Mouse (Mus musculus): ENCODE results near the gene Zc3h10. TPM values are rescaled to one million over a fixed set of nuclear protein-coding genes. Genes with fewer than 3 reads are reported as not detected.
"Not testable (repeated sequence)": the region's sequence is repeated elsewhere in the genome, so short reads cannot be mapped to it uniquely, and the experiment has no call there.

Zc3h10 gene
- polyA plus RNA-seq, 1 experiment from 2014 or later = 14.1 TPM

DNA sequence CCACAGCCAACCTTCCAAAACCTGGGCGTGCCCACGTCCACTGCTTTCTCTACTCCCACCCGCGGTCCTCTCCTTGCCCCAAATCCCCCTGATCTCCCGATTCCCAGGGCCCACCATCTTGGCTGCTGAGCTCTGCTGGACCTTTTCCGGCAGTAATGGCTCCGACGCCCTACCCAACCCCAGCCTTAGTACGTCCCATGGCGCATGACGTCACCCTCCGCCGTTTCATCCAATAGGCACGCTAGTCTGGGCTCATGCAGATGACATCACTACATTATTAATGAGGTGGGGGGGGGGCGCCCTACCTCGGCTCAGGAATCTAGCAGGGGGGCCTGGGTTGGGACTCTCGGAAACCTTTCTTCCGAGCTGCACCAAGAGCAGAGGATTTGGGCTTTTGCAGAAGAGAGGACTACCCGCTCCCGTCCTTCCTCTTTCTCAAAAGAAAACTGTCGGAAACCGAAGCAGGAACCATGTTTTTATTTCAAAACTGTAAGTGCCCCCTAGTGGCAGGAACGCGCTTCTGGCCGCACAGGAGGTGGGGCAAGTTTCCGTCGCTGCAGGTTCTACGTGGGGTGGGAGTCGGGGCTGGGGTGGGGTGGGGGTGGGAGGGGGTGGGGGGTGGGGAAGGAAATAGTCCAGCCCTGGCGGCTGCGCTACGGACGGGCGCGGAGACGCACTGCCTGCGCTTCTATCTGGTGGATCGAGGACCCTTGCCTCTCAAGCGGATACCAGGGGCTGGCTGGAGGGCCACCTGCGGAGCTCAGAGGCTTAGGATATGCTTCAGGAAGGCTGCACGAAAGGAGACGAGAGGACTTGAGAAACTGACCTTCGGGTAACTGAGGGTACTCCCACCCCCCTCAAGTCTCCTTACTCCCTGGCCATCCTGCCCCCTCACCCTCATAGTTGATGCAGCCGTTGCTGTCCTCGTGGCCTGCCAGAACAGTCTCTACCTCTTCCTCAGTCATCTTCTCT is 53.6 kb downstream of the Zc3h10 start, which contains the start of gene Myl6:
Myl6 (minus strand) TSS at position 451 of the 972 bp plus-strand sequence.
- H3K4me3 ChIP-seq (ENCODE audit: low read depth, low read length) = peak within 1 kb of the TSS; percentile 76
- WGBS = under 1% methylated on average over 45 of the region's 45 CpGs
- no peaks in the 10 kb centered on the region for H3K9me3 ChIP-seq (ENCODE audit: control insufficient read depth, low read length)
- peak within 1 kb of the TSS; percentile 75 for H3K4me2 ChIP-seq (replicated peaks; ENCODE audit: low read depth, low read length)
- peaks cover 11% of the 10 kb centered on the region for H3K4me1 ChIP-seq (replicated peaks; ENCODE audit: control insufficient read depth, insufficient read depth, low read length)
- H3K9ac ChIP-seq (ENCODE audit: low read depth, low read length) = peak within 1 kb of the TSS; percentile 74
- peak; percentile 99 for DNase-seq (ENCODE audit: low spot score)
- ATAC-seq (ENCODE audit: low FRiP score) = peak; percentile 94
- peak within 1 kb of the TSS; percentile 80 for H3K27ac ChIP-seq (ENCODE audit: low read depth, low read length)
- H3K36me3 ChIP-seq (ENCODE audit: control insufficient read depth, insufficient read depth, low read length) = peaks cover 4% of the 10 kb centered on the region; the same call in 1 of the 2 replicates
- H3K27me3 ChIP-seq (ENCODE audit: control insufficient read depth, insufficient read depth, low read length) = no peaks in the 10 kb centered on the region; the same call in 1 of the 2 replicates

DNA sequence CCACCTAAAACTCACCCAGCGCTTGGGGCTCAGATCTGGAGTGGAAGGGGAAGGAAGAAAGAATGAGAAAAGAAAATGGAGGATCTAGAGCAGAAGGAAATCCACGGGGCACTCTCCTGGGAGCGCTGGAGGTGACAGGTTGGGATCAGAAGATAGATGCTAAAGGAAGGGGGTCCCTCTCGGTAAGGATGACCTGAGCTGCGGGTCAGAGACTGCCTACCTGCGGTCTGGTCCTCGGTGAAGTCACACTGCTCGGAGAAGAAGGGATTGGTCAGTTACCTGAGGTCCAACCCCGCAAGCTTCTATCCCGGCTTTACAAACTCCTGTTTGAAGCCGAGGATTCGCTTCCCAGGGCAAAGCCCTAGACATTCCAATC is 54.3 kb downstream of the Zc3h10 start:
- 1% methylated on average over 12 of the region's 12 CpGs for WGBS
- Histone ChIP-seq H3K9ac (ENCODE audit: low read depth, low read length) (peak overlapping the region; percentile 74), H3K4me2 (replicated peaks; ENCODE audit: low read depth, low read length) (peak overlapping the region; percentile 75), H3K27ac (ENCODE audit: low read depth, low read length) (peak overlapping the region; percentile 80), H3K4me3 (ENCODE audit: low read depth, low read length) (peak overlapping the region; percentile 76), H3K36me3 (ENCODE audit: control insufficient read depth, insufficient read depth, low read length) (peaks cover 4% of the 10 kb centered on the region; the same call in 1 of the 2 replicates), H3K9me3 (ENCODE audit: control insufficient read depth, low read length) (no peaks in the 10 kb centered on the region), H3K27me3 (ENCODE audit: control insufficient read depth, insufficient read depth, low read length) (no peaks in the 10 kb centered on the region; the same call in 1 of the 2 replicates), H3K4me1 (replicated peaks; ENCODE audit: control insufficient read depth, insufficient read depth, low read length) (peaks cover 11% of the 10 kb centered on the region)
- DNase-seq (ENCODE audit: low spot score) = no peak
- ATAC-seq (ENCODE audit: low FRiP score) = peak; percentile 39

DNA sequence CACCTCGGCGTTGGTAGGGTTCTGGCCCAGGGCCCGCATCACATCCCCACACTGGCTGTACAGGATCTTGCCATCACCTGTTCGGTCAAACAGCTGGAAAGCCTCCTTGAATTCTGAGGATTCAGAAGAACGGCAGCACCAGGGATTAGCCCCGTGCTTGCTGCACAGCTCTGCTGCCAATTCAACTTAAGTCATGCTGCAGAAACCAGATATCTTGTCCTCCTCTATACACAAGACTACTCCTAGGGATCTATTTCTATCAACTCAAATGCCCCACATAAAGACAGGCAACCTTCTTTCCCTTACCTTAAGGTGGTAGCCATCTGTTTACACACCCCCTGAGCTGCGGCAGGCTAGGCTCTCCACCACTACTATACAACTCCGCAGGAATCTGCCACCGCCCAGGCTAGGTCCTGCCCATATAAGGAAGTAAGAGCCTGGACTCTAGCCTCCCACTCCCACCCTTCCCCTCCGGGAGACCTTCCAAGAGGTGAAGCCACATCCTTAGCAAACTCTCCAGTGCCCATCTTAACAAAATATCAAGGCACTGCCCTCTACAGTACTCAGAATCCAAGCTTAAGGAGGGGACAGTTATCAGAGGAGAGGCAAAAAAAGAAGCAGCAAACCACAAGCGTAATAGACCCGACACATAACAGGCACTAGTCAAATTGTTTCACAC is 54.8 kb downstream of the Zc3h10 start:
- Histone ChIP-seq H3K4me3 (ENCODE audit: low read depth, low read length) (peak overlapping the region; percentile 76), H3K36me3 (ENCODE audit: control insufficient read depth, insufficient read depth, low read length) (peaks cover 6% of the 10 kb centered on the region), H3K27ac (ENCODE audit: low read depth, low read length) (peak overlapping the region; percentile 80), H3K4me2 (replicated peaks; ENCODE audit: low read depth, low read length) (peak overlapping the region; percentile 75), H3K27me3 (ENCODE audit: control insufficient read depth, insufficient read depth, low read length) (no peaks in the 10 kb centered on the region; the same call in 1 of the 2 replicates), H3K9ac (ENCODE audit: low read depth, low read length) (peak overlapping the region; percentile 74), H3K9me3 (ENCODE audit: control insufficient read depth, low read length) (no peaks in the 10 kb centered on the region), H3K4me1 (replicated peaks; ENCODE audit: control insufficient read depth, insufficient read depth, low read length) (peaks cover 11% of the 10 kb centered on the region)
- ATAC-seq (ENCODE audit: low FRiP score) = peak; percentile 23; the same call in 1 of the 2 replicates
- DNase-seq (ENCODE audit: low spot score) = peak; percentile 65
- WGBS = 31% methylated on average over 12 of the region's 12 CpGs

DNA sequence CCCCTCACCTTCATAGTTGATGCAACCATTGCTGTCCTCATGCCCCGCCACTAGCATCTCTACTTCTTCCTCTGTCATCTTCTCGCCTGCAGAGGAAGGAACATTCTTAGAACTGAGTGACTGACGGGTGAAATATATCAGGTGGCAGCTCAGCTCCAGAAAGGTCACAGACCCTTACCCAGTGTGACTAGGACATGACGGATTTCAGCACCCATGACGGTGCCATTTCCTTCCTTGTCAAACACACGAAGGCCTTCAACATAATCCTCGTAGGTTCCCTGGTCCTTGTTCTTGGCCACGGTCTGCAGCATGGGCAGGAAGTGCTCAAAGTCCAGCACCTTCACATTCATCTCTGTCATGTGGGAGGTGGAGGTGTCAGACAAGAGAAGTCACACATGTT is 55.5 kb downstream of the Zc3h10 start:
- H3K36me3 ChIP-seq (ENCODE audit: control insufficient read depth, insufficient read depth, low read length) = peaks cover 12% of the 10 kb centered on the region
- H3K4me3 ChIP-seq (ENCODE audit: low read depth, low read length) = peak overlapping the region; percentile 76
- H3K9me3 ChIP-seq (ENCODE audit: control insufficient read depth, low read length); H3K27me3 ChIP-seq (ENCODE audit: control insufficient read depth, insufficient read depth, low read length); DNase-seq (ENCODE audit: low spot score); H3K27ac ChIP-seq (ENCODE audit: low read depth, low read length); ATAC-seq (ENCODE audit: low FRiP score): not testable (repeated sequence)
- H3K9ac ChIP-seq (ENCODE audit: low read depth, low read length) = peak overlapping the region; percentile 74; the same call in 1 of the 2 replicates
- peaks cover 11% of the 10 kb centered on the region for H3K4me1 ChIP-seq (replicated peaks; ENCODE audit: control insufficient read depth, insufficient read depth, low read length)
- peak overlapping the region; percentile 75 for H3K4me2 ChIP-seq (replicated peaks; ENCODE audit: low read depth, low read length)
- 76% methylated on average over 6 of the region's 8 CpGs for WGBS

Other genes with a start within 250 kb of the Zc3h10 start
- gene Il23a, start 249.0 kb downstream of the Zc3h10 start, polyA plus RNA-seq (2014; fragmentation: Nextera tagmentation; extraction: Ambion mirVana) = 0.28 TPM in 1 of 2 replicates, not detected in the other
- 30.5 and 31.2 TPM in 2 replicates for gene Pan2, start 244.4 kb downstream of the Zc3h10 start, polyA plus RNA-seq (2014; fragmentation: Nextera tagmentation; extraction: Ambion mirVana)
- gene Cnpy2, start 225.3 kb downstream of the Zc3h10 start, polyA plus RNA-seq (2014; fragmentation: Nextera tagmentation; extraction: Ambion mirVana) = 229 and 245 TPM in 2 replicates
- 242 and 254 TPM in 2 replicates for gene Cs, start 210.0 kb downstream of the Zc3h10 start, polyA plus RNA-seq (2014; fragmentation: Nextera tagmentation; extraction: Ambion mirVana)
- 23.8 and 24.5 TPM in 2 replicates for gene Coq10a, start 178.8 kb downstream of the Zc3h10 start, polyA plus RNA-seq (2014; fragmentation: Nextera tagmentation; extraction: Ambion mirVana)
- 9.5 and 12.3 TPM in 2 replicates for gene Ankrd52, start 170.7 kb downstream of the Zc3h10 start, polyA plus RNA-seq (2014; fragmentation: Nextera tagmentation; extraction: Ambion mirVana)
- gene Slc39a5, start 146.5 kb downstream of the Zc3h10 start, polyA plus RNA-seq (2014; fragmentation: Nextera tagmentation; extraction: Ambion mirVana) = not detected in 2 replicates
- gene Nabp2, start 136.3 kb downstream of the Zc3h10 start, polyA plus RNA-seq (2014; fragmentation: Nextera tagmentation; extraction: Ambion mirVana) = 125 and 130 TPM in 2 replicates
- 44.2 and 44.7 TPM in 2 replicates for gene Rnf41, start 136.1 kb downstream of the Zc3h10 start, polyA plus RNA-seq (2014; fragmentation: Nextera tagmentation; extraction: Ambion mirVana)
- gene Smarcc2, start 88.5 kb downstream of the Zc3h10 start, polyA plus RNA-seq (2014; fragmentation: Nextera tagmentation; extraction: Ambion mirVana) = 126 and 170 TPM in 2 replicates
- gene Myl6, start 53.6 kb downstream of the Zc3h10 start, polyA plus RNA-seq (2014; fragmentation: Nextera tagmentation; extraction: Ambion mirVana) = 742 and 751 TPM in 2 replicates
- gene Myl6b, start 49.1 kb downstream of the Zc3h10 start, polyA plus RNA-seq (2014; fragmentation: Nextera tagmentation; extraction: Ambion mirVana) = 3.3 and 4.2 TPM in 2 replicates
- 12.6 and 15.7 TPM in 2 replicates for gene Esyt1, start 21.9 kb downstream of the Zc3h10 start, polyA plus RNA-seq (2014; fragmentation: Nextera tagmentation; extraction: Ambion mirVana)
- 2,785 and 2,836 TPM in 2 replicates for gene Rpl41, start 1.5 kb upstream of the Zc3h10 start, polyA plus RNA-seq (2014; fragmentation: Nextera tagmentation; extraction: Ambion mirVana)
- gene Pa2g4, start 18.2 kb upstream of the Zc3h10 start, polyA plus RNA-seq (2014; fragmentation: Nextera tagmentation; extraction: Ambion mirVana) = 220 and 243 TPM in 2 replicates
- gene Erbb3, start 41.9 kb upstream of the Zc3h10 start, polyA plus RNA-seq (2014; fragmentation: Nextera tagmentation; extraction: Ambion mirVana) = 4.6 and 7.0 TPM in 2 replicates
- gene Rps26, start 79.0 kb upstream of the Zc3h10 start, polyA plus RNA-seq (2014; fragmentation: Nextera tagmentation; extraction: Ambion mirVana) = 596 and 615 TPM in 2 replicates
- gene Ikzf4, start 98.2 kb upstream of the Zc3h10 start, polyA plus RNA-seq (2014; fragmentation: Nextera tagmentation; extraction: Ambion mirVana) = 4.3 and 4.9 TPM in 2 replicates
- gene Suox, start 126.3 kb upstream of the Zc3h10 start, polyA plus RNA-seq (2014; fragmentation: Nextera tagmentation; extraction: Ambion mirVana) = 12.0 and 14.8 TPM in 2 replicates
- 76.0 and 83.0 TPM in 2 replicates for gene Rab5b, start 148.5 kb upstream of the Zc3h10 start, polyA plus RNA-seq (2014; fragmentation: Nextera tagmentation; extraction: Ambion mirVana)
- 4.5 and 5.8 TPM in 2 replicates for gene Pmel, start 156.4 kb upstream of the Zc3h10 start, polyA plus RNA-seq (2014; fragmentation: Nextera tagmentation; extraction: Ambion mirVana)
- gene Cdk2, start 157.3 kb upstream of the Zc3h10 start, polyA plus RNA-seq (2014; fragmentation: Nextera tagmentation; extraction: Ambion mirVana) = 75.2 and 86.5 TPM in 2 replicates
- 5.0 and 6.2 TPM in 2 replicates for gene Dgka, start 197.1 kb upstream of the Zc3h10 start, polyA plus RNA-seq (2014; fragmentation: Nextera tagmentation; extraction: Ambion mirVana)
- gene Pym1, start 200.1 kb upstream of the Zc3h10 start, polyA plus RNA-seq (2014; fragmentation: Nextera tagmentation; extraction: Ambion mirVana) = 44.5 and 48.3 TPM in 2 replicates
- gene Mmp19, start 243.1 kb upstream of the Zc3h10 start, polyA plus RNA-seq (2014; fragmentation: Nextera tagmentation; extraction: Ambion mirVana) = 0.27 and 0.49 TPM in 2 replicates